22 mouse cellular contexts compared by ENCODE assay signal in genomic region chr1:15959578-15959977, GRCm38 (mm10).
"Had no signal": no experiment of that assay in that cellular context is flagged by ENCODE, and none has a peak within 500 bp of the region (broad histone marks: within the 10 kb centered on the region; RNA-seq: fewer than 3 reads in every experiment).

No protein-coding gene starts in this region.

- H3K27me3 ChIP-seq: heart, embryonic 13.5 days; heart, embryonic 15.5 days; hindbrain, embryonic 13.5 days; hindbrain, embryonic 15.5 days; kidney, embryonic 15.5 days; limb, embryonic 13.5 days; limb, embryonic 15.5 days; liver, embryonic 12.5 days had no signal

- H3K4me3 ChIP-seq: heart, adult 2 months; heart, embryonic 13.5 days; heart, embryonic 15.5 days; hindbrain, embryonic 13.5 days; hindbrain, embryonic 15.5 days; kidney, embryonic 15.5 days; limb, embryonic 13.5 days; limb, embryonic 15.5 days; liver, embryonic 12.5 days had no signal

- ATAC-seq: hindbrain, postnatal 0 days; intestine, embryonic 16.5 days; liver, embryonic 12.5 days had no signal

- H3K36me3 ChIP-seq: heart, embryonic 13.5 days; heart, embryonic 15.5 days; hindbrain, embryonic 13.5 days; hindbrain, embryonic 15.5 days; kidney, embryonic 15.5 days; limb, embryonic 13.5 days; limb, embryonic 15.5 days; liver, embryonic 12.5 days had no signal

- DNase-seq: gastrocnemius, postnatal 14 days; gastrocnemius, postnatal 36 days; heart, adult 2 months; heart, postnatal 14 days; heart, postnatal 36 days; kidney, adult 18-20 months; kidney, adult 8-10 months; kidney, postnatal 14 days; kidney, postnatal 36 days; layer of hippocampus, adult 9-11 months; layer of hippocampus, postnatal 36 days; left cerebral cortex, postnatal 4 days had no signal
